Mouse (Mus musculus): ENCODE measurements around the gene Stum.
A peak's percentile ranks its signal among the peaks of the same experiment; 100 is the strongest.

Gene Stum

GRCm38 (mm10) chr1:180428871-180429270 is 54.4 kb downstream of the Stum start:
- no peak for DNase-seq (ENCODE audit: low read depth)

- peak; percentile 76 for DNase-seq (ENCODE audit: low read depth)
Measured at GRCm38 (mm10) chr1:180428101-180428712, 55.1 kb downstream of the Stum start.

DNA sequence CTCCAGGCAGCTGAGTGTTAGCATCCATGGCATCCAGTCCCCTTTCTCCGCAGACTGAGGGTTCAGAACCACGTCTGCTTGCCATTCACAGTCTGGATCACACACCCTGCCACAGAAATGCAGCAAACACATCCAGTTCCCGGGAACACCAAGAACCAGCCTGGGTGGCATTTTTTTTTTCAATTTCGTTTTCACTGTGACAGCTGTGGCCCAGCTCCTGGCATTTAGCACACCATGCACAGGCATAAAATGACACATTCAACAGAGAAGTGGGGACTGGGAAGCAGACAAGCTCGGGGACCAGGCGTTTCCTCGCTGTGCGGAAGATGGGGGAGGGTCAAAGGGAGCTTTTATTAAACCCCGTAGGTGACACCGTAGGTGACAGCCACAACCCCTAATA is 55.6 kb downstream of the Stum start:
- no peak for DNase-seq (ENCODE audit: low read depth)

DNA sequence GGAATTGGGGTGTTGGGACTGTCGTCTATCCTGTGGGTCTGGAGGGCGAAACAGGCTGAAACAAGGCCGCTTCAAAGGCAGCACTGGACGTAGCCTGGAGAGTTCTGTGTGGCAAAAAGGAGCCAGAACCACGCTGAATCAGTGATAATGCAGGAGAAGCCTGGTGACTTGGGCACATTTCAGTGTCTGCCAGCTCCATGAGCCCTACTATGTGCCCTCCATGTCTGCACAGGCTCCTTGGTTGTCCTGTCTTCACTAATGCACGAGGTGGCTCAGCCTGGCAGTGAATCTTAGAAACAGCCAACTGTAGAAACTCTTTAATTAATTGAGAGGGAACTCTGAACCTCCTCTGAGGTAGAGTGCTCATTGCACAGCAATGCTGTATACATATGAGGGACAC is 56.9 kb downstream of the Stum start:
- DNase-seq (ENCODE audit: low read depth), result no peak

DNA sequence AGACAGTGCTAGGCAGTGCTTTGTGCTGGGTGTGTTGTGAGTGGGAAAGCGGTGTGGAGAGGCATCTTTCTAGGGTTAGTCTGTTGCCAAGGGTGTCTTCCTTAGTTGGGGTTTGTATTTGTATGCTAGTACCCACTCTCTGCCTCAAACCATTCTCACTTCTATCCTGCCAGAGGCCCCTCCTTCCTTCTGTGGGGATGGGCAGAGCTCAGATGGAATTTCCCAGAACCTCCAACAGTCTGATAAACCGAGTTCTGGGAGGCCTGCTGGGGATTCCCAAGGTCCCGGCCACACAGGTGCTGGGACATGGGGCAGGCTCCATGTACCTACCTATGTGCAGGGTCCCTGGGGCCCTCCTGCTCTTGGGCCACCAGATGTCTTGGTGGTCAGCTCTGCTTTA is 59.4 kb downstream of the Stum start:
- no peak for DNase-seq (ENCODE audit: low read depth)

DNA sequence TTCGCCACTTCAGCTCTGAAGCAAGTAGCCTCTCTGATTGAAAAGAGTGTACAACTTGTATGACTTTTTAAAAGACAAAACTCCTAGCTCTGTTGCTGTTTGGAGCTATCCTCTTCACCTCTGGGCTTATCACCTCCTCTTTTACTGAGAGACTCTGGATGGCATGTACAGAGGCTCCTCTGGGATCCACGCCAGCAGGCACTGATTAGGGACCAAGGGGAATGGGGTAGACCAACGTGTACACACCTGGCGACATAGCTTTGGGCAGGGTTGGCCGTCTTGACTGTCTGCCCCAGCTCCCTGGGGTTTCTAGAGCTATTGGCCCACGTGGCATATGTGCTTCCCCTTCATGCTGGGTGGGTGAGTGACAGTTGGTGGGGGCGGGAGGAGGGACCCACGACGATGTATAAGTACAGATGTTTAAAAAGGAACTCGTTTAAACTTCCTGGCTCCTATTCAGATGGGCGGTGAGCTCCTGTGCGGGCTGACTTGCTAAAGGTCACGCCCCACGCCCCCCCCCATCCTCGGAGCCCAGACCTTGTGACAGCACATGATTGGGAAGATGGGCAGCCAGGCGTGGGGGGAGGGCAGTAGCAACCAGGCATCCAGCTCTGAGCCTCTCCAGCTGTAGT is 60.2 kb downstream of the Stum start:
- no peak for DNase-seq (ENCODE audit: low read depth)

DNA sequence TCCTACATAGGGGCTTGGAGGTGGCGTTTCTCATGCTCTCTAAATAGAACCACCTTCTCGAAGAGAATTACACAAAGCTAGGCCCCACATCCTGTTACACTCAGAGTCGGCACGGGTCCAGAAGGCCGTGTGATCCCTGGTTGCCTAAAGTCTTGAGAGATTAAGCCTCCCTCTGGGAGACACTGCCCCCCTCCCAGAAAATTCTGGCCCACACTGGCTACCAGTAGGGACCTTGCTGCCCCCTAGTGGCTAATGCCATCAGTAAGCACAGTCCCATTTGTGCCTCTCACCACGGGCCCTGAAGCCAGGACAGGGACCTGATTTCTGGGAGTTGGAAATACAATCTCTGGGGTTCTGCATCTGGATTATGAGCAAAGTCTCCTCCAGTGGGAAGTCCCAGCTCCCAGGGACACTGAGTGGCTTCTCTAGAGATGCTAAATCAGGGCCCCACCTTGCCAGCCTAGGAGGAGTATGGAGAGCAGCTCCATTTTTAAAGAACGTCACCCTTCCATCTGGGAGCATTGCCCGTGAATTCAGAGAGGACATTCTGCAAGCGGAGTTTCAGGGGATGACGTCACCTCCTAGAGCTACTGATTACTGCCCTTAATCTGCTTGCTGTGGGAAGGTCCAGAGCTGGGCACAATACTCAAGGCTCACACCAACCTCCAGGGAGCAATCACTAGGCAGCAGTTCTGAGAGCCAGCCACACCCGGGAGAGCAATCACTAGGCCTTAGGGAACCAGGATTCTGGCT is 61.1 kb downstream of the Stum start:
- DNase-seq (ENCODE audit: low read depth), result no peak

DNA sequence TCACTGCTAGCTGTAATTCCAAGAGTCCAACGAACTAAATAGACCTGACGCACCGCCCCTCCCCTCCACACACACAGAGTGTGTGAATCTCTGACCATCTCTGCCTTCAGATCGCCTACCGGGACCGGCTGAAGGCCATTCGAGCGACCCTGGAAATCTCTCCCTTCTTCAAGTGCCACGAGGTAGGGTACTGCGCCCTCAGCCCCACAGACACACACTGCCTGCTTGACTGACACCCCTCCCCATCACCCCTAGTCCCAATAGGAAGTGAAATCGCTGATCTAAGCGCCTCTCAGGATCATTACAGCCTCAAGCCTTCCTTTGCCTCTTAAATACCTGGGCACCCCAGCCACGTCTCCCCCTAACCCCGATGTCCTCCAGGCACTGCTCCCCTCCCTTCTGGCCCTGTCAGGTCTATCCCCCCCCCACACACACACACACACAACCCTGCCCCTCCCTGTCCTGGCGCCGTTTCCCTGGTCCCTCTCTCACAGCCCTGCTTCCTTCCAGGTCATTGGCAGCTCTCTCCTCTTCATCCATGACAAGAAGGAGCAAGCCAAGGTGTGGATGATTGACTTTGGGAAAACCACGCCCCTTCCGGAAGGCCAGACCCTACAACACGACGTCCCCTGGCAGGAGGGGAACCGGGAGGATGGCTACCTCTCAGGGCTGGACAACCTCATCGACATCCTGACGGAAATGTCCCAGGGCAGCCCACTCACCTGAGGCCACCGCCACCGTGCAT is 62.0 kb downstream of the Stum start:
- DNase-seq (ENCODE audit: low read depth), result no peak

- DNase-seq (ENCODE audit: low read depth), result no peak
Measured at GRCm38 (mm10) chr1:180420496-180421164, 62.7 kb downstream of the Stum start.

GRCm38 (mm10) chr1:180419059-180419458 is 64.2 kb downstream of the Stum start:
- DNase-seq (ENCODE audit: low read depth), result no peak

GRCm38 (mm10) chr1:180417118-180417517 is 66.2 kb downstream of the Stum start:
- DNase-seq (ENCODE audit: low read depth), result no peak

- DNase-seq (ENCODE audit: low read depth), result no peak
Measured at GRCm38 (mm10) chr1:180415836-180416235, 67.5 kb downstream of the Stum start.

DNA sequence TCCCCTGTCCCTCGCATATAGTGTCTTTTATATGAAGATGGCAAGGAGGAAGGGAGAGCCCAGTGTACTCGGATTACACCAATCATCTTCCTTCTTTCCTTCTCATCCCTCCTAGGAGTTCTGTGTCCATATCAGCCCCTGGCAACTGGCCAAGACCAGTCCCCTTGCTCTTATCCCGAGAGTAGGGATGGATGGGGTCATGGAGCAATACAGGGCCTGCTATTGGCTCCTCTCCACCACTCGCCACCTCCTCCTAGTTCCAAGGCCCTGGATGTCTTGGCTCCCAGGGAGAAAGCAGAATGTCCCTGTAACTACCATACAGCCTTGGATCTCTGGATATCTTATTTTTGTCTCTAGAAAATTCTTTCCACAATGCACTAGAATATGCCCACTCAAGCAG is 68.2 kb downstream of the Stum start:
- DNase-seq (ENCODE audit: low read depth), result no peak

GRCm38 (mm10) chr1:180410306-180410705 is 73.0 kb downstream of the Stum start:
- no peak for DNase-seq (ENCODE audit: low read depth)

- no peak for DNase-seq (ENCODE audit: low read depth)
Measured at GRCm38 (mm10) chr1:180409771-180410170, 73.5 kb downstream of the Stum start.

GRCm38 (mm10) chr1:180408832-180409231 is 74.5 kb downstream of the Stum start:
- DNase-seq (ENCODE audit: low read depth), result no peak

GRCm38 (mm10) chr1:180407727-180408719 is 75.3 kb downstream of the Stum start:
- no peak for DNase-seq (ENCODE audit: low read depth)

DNA sequence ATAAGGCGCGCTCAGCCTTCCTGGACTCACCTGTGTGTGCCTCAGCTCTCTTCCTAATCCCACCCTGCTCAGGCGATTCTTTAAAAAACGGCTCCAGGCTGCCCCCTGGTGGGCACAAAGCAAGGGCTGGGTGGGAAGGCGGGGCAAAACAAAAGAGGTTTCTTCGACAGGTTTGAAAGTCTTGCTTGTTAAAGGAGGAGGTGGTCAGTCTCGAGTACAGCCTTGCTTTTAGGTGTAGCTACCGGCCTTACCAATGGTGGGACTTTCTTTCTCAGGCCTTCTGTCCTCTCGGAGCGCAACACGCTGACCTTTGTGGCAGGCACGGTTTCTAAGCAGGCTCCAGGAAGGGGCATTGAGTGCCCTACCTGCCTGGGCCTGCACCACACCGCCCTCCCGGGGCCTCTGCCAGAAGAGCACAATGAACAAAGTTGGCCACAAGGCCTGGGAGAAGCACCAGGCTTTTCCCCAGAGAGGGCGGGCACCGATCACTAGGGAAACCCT is 76.1 kb downstream of the Stum start:
- peak; percentile 76 for DNase-seq (ENCODE audit: low read depth)

GRCm38 (mm10) chr1:180406336-180407035 is 76.8 kb downstream of the Stum start:
- no peak for DNase-seq (ENCODE audit: low read depth)

Measured in c-Kit-positive CD71-negative TER-119-negative erythroid progenitor cells, embryonic 14.5 days (primary cell).